Mouse (Mus musculus) hindbrain, embryonic 10.5 days (tissue): ENCODE data around the gene Plac1. TPM values are rescaled to one million over a fixed set of nuclear protein-coding genes. Genes with fewer than 3 reads are reported as not detected.

Source experiments
- DNase-seq: peaks from one replicate; pipeline ENCODE4 v3.0.0-alpha.2; 2017; ENCODE audit warnings: low spot score
- H3K27ac ChIP-seq: fragments of 300-500 bp; sonication (generic); 2 replicates; pipeline ENCODE4 v1.5.1; 2016; ENCODE audit warnings: mild to moderate bottlenecking, moderate library complexity
- H3K27me3 ChIP-seq: fragments of 300-500 bp; sonication (generic); 2 replicates; pipeline ENCODE4 v1.6.1; 2016; ENCODE audit warnings: mild to moderate bottlenecking; ENCODE audit not compliant: poor library complexity, insufficient read depth, severe bottlenecking
- H3K36me3 ChIP-seq: fragments of 300-500 bp; sonication (generic); 2 replicates; pipeline ENCODE4 v1.6.1; 2016; ENCODE audit warnings: mild to moderate bottlenecking, moderate library complexity
- H3K4me1 ChIP-seq: fragments of 300-500 bp; sonication (generic); replicated peaks from 2 replicates; pipeline ENCODE4 v1.6.1; 2016; ENCODE audit warnings: mild to moderate bottlenecking
- H3K4me3 ChIP-seq: fragments of 300-500 bp; sonication (generic); 2 replicates; pipeline ENCODE4 v1.5.1; 2016; ENCODE audit warnings: mild to moderate bottlenecking, moderate library complexity
- H3K9me3 ChIP-seq: fragments of 300-500 bp; sonication (generic); 2 replicates; pipeline ENCODE4 v1.6.1; 2016; ENCODE audit warnings: mild to moderate bottlenecking, moderate library complexity
- WGBS: fragments of 180-500 bp; shearing (Covaris S2); methylation state at CpG from one replicate; pipeline ENCODE4 v1.1.7; 2016; 5-methylcytosine and 5-hydroxymethylcytosine counted together
- polyA plus RNA-seq: library from polyadenylated mRNA; unstranded; fragments of >200 nt; fragmentation: Nextera tagmentation; extraction: Ambion mirVana; gene quantifications from 2 replicates; pipeline ENCODE4 v1.2.1, GENCODE M21; 2016

Gene Plac1
- polyA plus RNA-seq, 1 experiment from 2014 or later, result 2.3 TPM

- H3K27ac ChIP-seq, result no peak overlapping the region
- no peaks in the 10 kb centered on the region for H3K4me1 ChIP-seq
- 86% methylated on average over 3 of the region's 3 CpGs for WGBS
- DNase-seq, result no peak
- H3K4me3 ChIP-seq, result no peak overlapping the region
- no peaks in the 10 kb centered on the region for H3K27me3 ChIP-seq
- no peaks in the 10 kb centered on the region for H3K36me3 ChIP-seq
- H3K9me3 ChIP-seq, result no peaks in the 10 kb centered on the region
Measured at GRCm38 (mm10) chrX:53179801-53180200, 60.1 kb downstream of the Plac1 start.

GRCm38 (mm10) chrX:53176296-53176695, 63.6 kb downstream of the Plac1 start:
- DNase-seq, result no peak
- 93% methylated on average over 5 of the region's 5 CpGs for WGBS
- H3K4me1 ChIP-seq, result no peaks in the 10 kb centered on the region
- H3K9me3 ChIP-seq, result no peaks in the 10 kb centered on the region
- no peak overlapping the region for H3K27ac ChIP-seq
- no peaks in the 10 kb centered on the region for H3K36me3 ChIP-seq
- H3K27me3 ChIP-seq, result no peaks in the 10 kb centered on the region
- no peak overlapping the region for H3K4me3 ChIP-seq

- Histone ChIP-seq H3K9me3 (no peaks in the 10 kb centered on the region), H3K36me3 (no peaks in the 10 kb centered on the region), H3K27me3 (no peaks in the 10 kb centered on the region), H3K4me1 (no peaks in the 10 kb centered on the region; the same call in 1 of the 2 replicates), H3K4me3 (no peak overlapping the region), H3K27ac (no peak overlapping the region)
- DNase-seq, result no peak
- WGBS, result 71% methylated on average over 2 of the region's 2 CpGs
Measured at GRCm38 (mm10) chrX:53168623-53169022, 71.3 kb downstream of the Plac1 start.

GRCm38 (mm10) chrX:53166901-53167525, 72.9 kb downstream of the Plac1 start:
- no peak overlapping the region for H3K4me3 ChIP-seq
- 69% methylated on average over 4 of the region's 4 CpGs for WGBS
- H3K4me1 ChIP-seq, result peaks cover 4% of the 10 kb centered on the region; the same call in 1 of the 2 replicates
- peak overlapping the region; percentile 23; the same call in 1 of the 2 replicates for H3K27ac ChIP-seq
- no peak for DNase-seq
- no peaks in the 10 kb centered on the region for H3K27me3 ChIP-seq
- H3K9me3 ChIP-seq, result no peaks in the 10 kb centered on the region
- no peaks in the 10 kb centered on the region for H3K36me3 ChIP-seq

- Histone ChIP-seq H3K36me3 (no peaks in the 10 kb centered on the region), H3K9me3 (no peaks in the 10 kb centered on the region), H3K4me1 (peaks cover 8% of the 10 kb centered on the region; the same call in 1 of the 2 replicates)
Measured at GRCm38 (mm10) chrX:53166251-53166900, 73.5 kb downstream of the Plac1 start.

GRCm38 (mm10) chrX:53162589-53162988, 77.3 kb downstream of the Plac1 start:
- Histone ChIP-seq H3K36me3 (no peaks in the 10 kb centered on the region), H3K27me3 (peaks cover 4% of the 10 kb centered on the region; the same call in 1 of the 2 replicates), H3K9me3 (no peaks in the 10 kb centered on the region), H3K4me3 (no peak overlapping the region), H3K27ac (no peak overlapping the region), H3K4me1 (peaks cover 11% of the 10 kb centered on the region; the same call in 1 of the 2 replicates)
- 48% methylated on average over 4 of the region's 4 CpGs for WGBS
- DNase-seq, result no peak

More at GRCm38 (mm10) chrX:53166251-53166900, 73.5 kb downstream of the Plac1 start:
- Histone ChIP-seq H3K27ac (no peak overlapping the region; the same call in none of the 2 replicates), H3K27me3 (no peaks in the 10 kb centered on the region), H3K4me3 (no peak overlapping the region)
- peak; percentile 11 for DNase-seq
- 47% methylated on average over 15 of the region's 15 CpGs for WGBS

- Histone ChIP-seq H3K27me3 (peaks cover 4% of the 10 kb centered on the region; the same call in 1 of the 2 replicates), H3K4me3 (no peak overlapping the region), H3K4me1 (peaks cover 11% of the 10 kb centered on the region; the same call in 1 of the 2 replicates), H3K36me3 (no peaks in the 10 kb centered on the region), H3K9me3 (no peaks in the 10 kb centered on the region), H3K27ac (no peak overlapping the region)
- 58% methylated on average over 4 of the region's 4 CpGs for WGBS
- no peak for DNase-seq
Measured at GRCm38 (mm10) chrX:53161583-53161982, 78.3 kb downstream of the Plac1 start.

GRCm38 (mm10) chrX:53161115-53161514, 78.8 kb downstream of the Plac1 start:
- 74% methylated on average over 5 of the region's 5 CpGs for WGBS
- Histone ChIP-seq H3K4me1 (peaks cover 11% of the 10 kb centered on the region; the same call in 1 of the 2 replicates), H3K9me3 (no peaks in the 10 kb centered on the region), H3K36me3 (no peaks in the 10 kb centered on the region), H3K4me3 (no peak overlapping the region), H3K27me3 (peaks cover 4% of the 10 kb centered on the region; the same call in 1 of the 2 replicates), H3K27ac (no peak overlapping the region)
- DNase-seq, result peak; percentile 3

- 87% methylated on average over 2 of the region's 2 CpGs for WGBS
- no peak for DNase-seq
- H3K27me3 ChIP-seq, result no peaks in the 10 kb centered on the region
- H3K9me3 ChIP-seq, result no peaks in the 10 kb centered on the region
- H3K4me3 ChIP-seq, result no peak overlapping the region
- H3K27ac ChIP-seq, result no peak overlapping the region
- H3K36me3 ChIP-seq, result no peaks in the 10 kb centered on the region
- no peaks in the 10 kb centered on the region for H3K4me1 ChIP-seq
Measured at GRCm38 (mm10) chrX:53148039-53148438, 91.9 kb downstream of the Plac1 start.

- 82% methylated on average over 5 of the region's 5 CpGs for WGBS
- Histone ChIP-seq H3K27me3 (no peaks in the 10 kb centered on the region), H3K36me3 (no peaks in the 10 kb centered on the region), H3K27ac (no peak overlapping the region), H3K4me1 (no peaks in the 10 kb centered on the region), H3K9me3 (no peaks in the 10 kb centered on the region), H3K4me3 (no peak overlapping the region)
- DNase-seq, result no peak
Measured at GRCm38 (mm10) chrX:53146389-53146917, 93.5 kb downstream of the Plac1 start.

- H3K9me3 ChIP-seq, result no peaks in the 10 kb centered on the region
- no peak for DNase-seq
- no peak overlapping the region for H3K27ac ChIP-seq
- no peaks in the 10 kb centered on the region for H3K36me3 ChIP-seq
- H3K4me1 ChIP-seq, result no peaks in the 10 kb centered on the region
- no peak overlapping the region for H3K4me3 ChIP-seq
- no peaks in the 10 kb centered on the region for H3K27me3 ChIP-seq
- 91% methylated on average over 2 of the region's 2 CpGs for whole genome bisulfite sequencing
Measured at GRCm38 (mm10) chrX:53139641-53140040, 100.3 kb downstream of the Plac1 start.

- no peaks in the 10 kb centered on the region for H3K36me3 ChIP-seq
- H3K9me3 ChIP-seq, result no peaks in the 10 kb centered on the region
- WGBS, result 74% methylated on average over 2 of the region's 2 CpGs
- no peak for DNase-seq
- H3K4me3 ChIP-seq, result no peak overlapping the region
- H3K27ac ChIP-seq, result no peak overlapping the region
- no peaks in the 10 kb centered on the region for H3K27me3 ChIP-seq
- no peaks in the 10 kb centered on the region for H3K4me1 ChIP-seq
Measured at GRCm38 (mm10) chrX:53137066-53137465, 102.8 kb downstream of the Plac1 start.

GRCm38 (mm10) chrX:53129501-53129900, 110.4 kb downstream of the Plac1 start:
- Histone ChIP-seq H3K27ac (no peak overlapping the region), H3K4me3 (no peak overlapping the region), H3K4me1 (no peaks in the 10 kb centered on the region), H3K27me3 (peaks cover 5% of the 10 kb centered on the region; the same call in 1 of the 2 replicates), H3K36me3 (no peaks in the 10 kb centered on the region), H3K9me3 (no peaks in the 10 kb centered on the region)
- WGBS, result 72% methylated on average over 2 of the region's 2 CpGs
- DNase-seq, result no peak
